Mouse (Mus musculus) lung, postnatal 0 days (tissue): ENCODE measurements around the gene Nfatc2ip.

ENCODE experiments used
- CTCF ChIP-seq: IDR thresholded peaks from 2 replicates; pipeline ENCODE4 v1.5.1; 2016; ENCODE audit warnings: antibody characterized with exemption, mild to moderate bottlenecking
- EP300 ChIP-seq: IDR thresholded peaks from 2 replicates; pipeline ENCODE4 v1.6.1; 2016; ENCODE audit warnings: antibody characterized with exemption, mild to moderate bottlenecking, control low read depth

DNA sequence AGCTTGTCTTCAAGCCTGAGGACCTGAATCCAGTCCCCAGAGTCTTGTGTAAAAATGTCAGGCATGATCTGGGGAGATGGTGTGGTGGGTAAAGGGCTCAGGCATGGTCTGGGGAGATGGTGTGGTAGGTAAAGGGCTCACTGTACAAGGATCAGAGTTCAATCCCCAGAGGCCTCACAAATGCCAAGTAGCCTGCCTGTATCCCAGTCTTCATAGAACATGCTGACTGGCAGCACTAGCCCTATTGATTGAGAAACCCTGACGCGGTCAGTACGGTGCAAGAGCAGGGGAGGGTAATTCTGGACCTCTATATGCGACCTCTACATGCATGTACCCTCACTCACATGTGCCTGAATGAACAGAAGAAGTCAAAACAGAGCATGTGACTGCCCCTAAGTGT, 21.1 kb upstream of the Nfatc2ip start:
- TF ChIP-seq CTCF, result no peak
- TF ChIP-seq EP300, result no peak
